Mouse (Mus musculus) liver, adult 2 months (tissue): ENCODE data around the gene Mpped1.
A peak's percentile ranks its signal among the peaks of the same experiment; 100 is the strongest.

ENCODE experiments used
- CTCF ChIP-seq: fragments of 200-500 bp; IDR thresholded peaks from 2 replicates; pipeline ENCODE4 v1.5.1; 2011; ENCODE audit warnings: low read depth, low read length, control low read depth
- POLR2A ChIP-seq: fragments of 200-500 bp; IDR thresholded peaks from 2 replicates; pipeline ENCODE4 v1.6.1; 2011; ENCODE audit warnings: low read length, control low read depth; ENCODE audit not compliant: insufficient read depth; ENCODE audit errors: extremely low read depth

- TF ChIP-seq CTCF: peak; percentile 90
- TF ChIP-seq POLR2A: no peak
Measured at GRCm38 (mm10) chr15:83760683-83761082, 18.6 kb upstream of the Mpped1 start.
